Mouse (Mus musculus) lung, embryonic 14.5 days (tissue): ENCODE data around the gene Invs. TPM values are rescaled to one million over a fixed set of nuclear protein-coding genes. Genes with fewer than 3 reads are reported as not detected.

ENCODE experiments used
- ATAC-seq: fragments of 200-750 bp; cut with Nextera tagmentation; 2 replicates; pipeline ENCODE4 v1.8.0; 2017; ENCODE audit warnings: mild to moderate bottlenecking, moderate TSS enrichment, moderate library complexity; ENCODE audit not compliant: insufficient read depth
- DNase-seq: peaks from one replicate; pipeline ENCODE4 v3.0.0-alpha.2; 2015
- H3K27ac ChIP-seq: fragments of 300-500 bp; sonication (generic); 2 replicates; pipeline ENCODE4 v1.5.1; 2014; ENCODE audit warnings: low read depth, mild to moderate bottlenecking, moderate library complexity
- H3K27me3 ChIP-seq: fragments of 300-500 bp; sonication (generic); 2 replicates; pipeline ENCODE4 v1.6.1; 2014; ENCODE audit warnings: low read length, control low read depth; ENCODE audit not compliant: insufficient read depth
- H3K36me3 ChIP-seq: fragments of 300-500 bp; sonication (generic); 2 replicates; pipeline ENCODE4 v1.6.1; 2014; ENCODE audit warnings: control low read depth; ENCODE audit not compliant: insufficient read depth
- H3K4me1 ChIP-seq: fragments of 300-500 bp; sonication (generic); 2 replicates; pipeline ENCODE4 v1.6.1; 2014; ENCODE audit warnings: antibody characterized with exemption, control low read depth; ENCODE audit not compliant: insufficient read depth
- H3K4me2 ChIP-seq: fragments of 300-500 bp; sonication (generic); 2 replicates; pipeline ENCODE4 v1.6.1; 2014; ENCODE audit warnings: mild to moderate bottlenecking
- H3K4me3 ChIP-seq: fragments of 300-500 bp; sonication (generic); 2 replicates; pipeline ENCODE4 v1.5.1; 2014; ENCODE audit warnings: low read depth, low read length
- H3K9ac ChIP-seq: fragments of 300-500 bp; sonication (generic); 2 replicates; pipeline ENCODE4 v1.6.1; 2014
- H3K9me3 ChIP-seq: fragments of 300-500 bp; sonication (generic); 2 replicates; pipeline ENCODE4 v1.6.1; 2016; ENCODE audit warnings: low read depth, low read length, control low read depth
- CTCF ChIP-seq: IDR thresholded peaks from 2 replicates; pipeline ENCODE4 v1.5.1; 2016; ENCODE audit warnings: antibody characterized with exemption, low read depth
- WGBS: fragments of 180-500 bp; shearing (Covaris S2); extraction: QIAGEN DNeasy Blood & Tissue Kit; methylation state at CpG from one replicate; pipeline ENCODE4 v1.1.7; 2014; 5-methylcytosine and 5-hydroxymethylcytosine counted together
- polyA plus RNA-seq: library from polyadenylated mRNA; unstranded; fragments of >200 nt; fragmentation: Nextera tagmentation; extraction: Ambion mirVana; gene quantifications from 2 replicates; pipeline ENCODE4 v1.2.1, GENCODE M21; 2014

Invs gene
- polyA plus RNA-seq, 1 experiment from 2014 or later: 9.6 TPM

GRCm38 (mm10) chr4:48278757-48279497 is 633 bp upstream of the Invs start:
- peak overlapping the region; percentile 80 for H3K4me2 ChIP-seq
- peak; percentile 45 for DNase-seq
- no peaks in the 10 kb centered on the region for H3K27me3 ChIP-seq
- under 1% methylated on average over 34 of the region's 34 CpGs for WGBS
- ATAC-seq: no peak
- peak overlapping the region; percentile 85 for H3K4me3 ChIP-seq
- no peaks in the 10 kb centered on the region for H3K9me3 ChIP-seq
- H3K9ac ChIP-seq: peak overlapping the region; percentile 89
- peaks cover 4% of the 10 kb centered on the region for H3K4me1 ChIP-seq
- TF ChIP-seq CTCF: no peak
- H3K27ac ChIP-seq: peak overlapping the region; percentile 66
- no peaks in the 10 kb centered on the region for H3K36me3 ChIP-seq

GRCm38 (mm10) chr4:48281121-48281520 is 1.6 kb downstream of the Invs start:
- no peak overlapping the region for H3K4me3 ChIP-seq
- no peak for TF ChIP-seq CTCF
- WGBS: 95% methylated on average over 1 of the region's 1 CpGs

GRCm38 (mm10) chr4:48287086-48287757 is 7.7 kb downstream of the Invs start:
- Histone ChIP-seq H3K9ac (no peak overlapping the region), H3K9me3 (no peaks in the 10 kb centered on the region), H3K4me3 (no peak overlapping the region), H3K27me3 (no peaks in the 10 kb centered on the region), H3K4me2 (no peak overlapping the region), H3K36me3 (peaks cover 8% of the 10 kb centered on the region; the same call in 1 of the 2 replicates), H3K4me1 (no peaks in the 10 kb centered on the region), H3K27ac (no peak overlapping the region)
- DNase-seq (no peak), ATAC-seq (no peak)
- TF ChIP-seq CTCF: no peak
- WGBS: 84% methylated on average over 5 of the region's 5 CpGs

More at GRCm38 (mm10) chr4:48281121-48281520, 1.6 kb downstream of the Invs start:
- H3K36me3 ChIP-seq: peaks cover 2% of the 10 kb centered on the region; the same call in 1 of the 2 replicates
- H3K9ac ChIP-seq: no peak overlapping the region
- no peaks in the 10 kb centered on the region for H3K9me3 ChIP-seq
- H3K4me2 ChIP-seq: no peak overlapping the region
- ATAC-seq: no peak
- no peak for DNase-seq
- H3K27ac ChIP-seq: no peak overlapping the region
- H3K27me3 ChIP-seq: no peaks in the 10 kb centered on the region
- peaks cover 4% of the 10 kb centered on the region for H3K4me1 ChIP-seq

- 76% methylated on average over 3 of the region's 3 CpGs for whole genome bisulfite sequencing
- DNase-seq (no peak), ATAC-seq (no peak)
- Histone ChIP-seq H3K9me3 (no peaks in the 10 kb centered on the region), H3K4me3 (no peak overlapping the region), H3K4me1 (no peaks in the 10 kb centered on the region), H3K27me3 (no peaks in the 10 kb centered on the region), H3K36me3 (no peaks in the 10 kb centered on the region; the same call in 1 of the 2 replicates), H3K27ac (no peak overlapping the region), H3K4me2 (no peak overlapping the region), H3K9ac (no peak overlapping the region)
- no peak for TF ChIP-seq CTCF
Measured at GRCm38 (mm10) chr4:48314814-48315213, 35.3 kb downstream of the Invs start.

- Histone ChIP-seq H3K27me3 (no peaks in the 10 kb centered on the region), H3K4me2 (no peak overlapping the region), H3K9me3 (no peaks in the 10 kb centered on the region), H3K27ac (no peak overlapping the region), H3K9ac (no peak overlapping the region), H3K4me3 (no peak overlapping the region), H3K4me1 (no peaks in the 10 kb centered on the region), H3K36me3 (no peaks in the 10 kb centered on the region)
- no peak for TF ChIP-seq CTCF
- ATAC-seq (no peak), DNase-seq (no peak)
- 91% methylated on average over 3 of the region's 3 CpGs for WGBS
Measured at GRCm38 (mm10) chr4:48316036-48316435, 36.5 kb downstream of the Invs start.

- Histone ChIP-seq H3K4me2 (no peak overlapping the region), H3K9me3 (no peaks in the 10 kb centered on the region), H3K4me3 (no peak overlapping the region), H3K36me3 (no peaks in the 10 kb centered on the region), H3K27me3 (no peaks in the 10 kb centered on the region), H3K9ac (no peak overlapping the region), H3K4me1 (no peaks in the 10 kb centered on the region), H3K27ac (no peak overlapping the region)
- WGBS: 67% methylated on average over 1 of the region's 1 CpGs
- TF ChIP-seq CTCF: no peak
- DNase-seq (peak; percentile 66), ATAC-seq (no peak)
Measured at GRCm38 (mm10) chr4:48321276-48321675, 41.7 kb downstream of the Invs start.

- no peak for DNase-seq
- no peaks in the 10 kb centered on the region for H3K36me3 ChIP-seq
- H3K27me3 ChIP-seq: no peaks in the 10 kb centered on the region
- no peak overlapping the region for H3K9ac ChIP-seq
- no peaks in the 10 kb centered on the region for H3K9me3 ChIP-seq
- no peak for TF ChIP-seq CTCF
- no peak overlapping the region for H3K27ac ChIP-seq
- no peak overlapping the region for H3K4me3 ChIP-seq
- ATAC-seq: no peak
- H3K4me1 ChIP-seq: no peaks in the 10 kb centered on the region
- 72% methylated on average over 1 of the region's 1 CpGs for WGBS
- H3K4me2 ChIP-seq: no peak overlapping the region
Measured at GRCm38 (mm10) chr4:48322095-48322494, 42.5 kb downstream of the Invs start.
